Mouse (Mus musculus) lung, adult 2 months (tissue): Measurements from ENCODE around the gene Tas2r144.
A peak's percentile ranks its signal among the peaks of the same experiment; 100 is the strongest.

ENCODE experiments used
- CTCF ChIP-seq: fragments of 200-500 bp; IDR thresholded peaks from 2 replicates; pipeline ENCODE4 v1.5.1; 2011; ENCODE audit warnings: mild to moderate bottlenecking, low read length, control low read depth; ENCODE audit not compliant: insufficient read depth
- POLR2A ChIP-seq: fragments of 200-500 bp; IDR thresholded peaks from 2 replicates; pipeline ENCODE4 v1.6.1; 2011; ENCODE audit warnings: low read depth, mild to moderate bottlenecking, control low read depth, low read length, borderline replicate concordance; ENCODE audit errors: extremely low read depth

DNA sequence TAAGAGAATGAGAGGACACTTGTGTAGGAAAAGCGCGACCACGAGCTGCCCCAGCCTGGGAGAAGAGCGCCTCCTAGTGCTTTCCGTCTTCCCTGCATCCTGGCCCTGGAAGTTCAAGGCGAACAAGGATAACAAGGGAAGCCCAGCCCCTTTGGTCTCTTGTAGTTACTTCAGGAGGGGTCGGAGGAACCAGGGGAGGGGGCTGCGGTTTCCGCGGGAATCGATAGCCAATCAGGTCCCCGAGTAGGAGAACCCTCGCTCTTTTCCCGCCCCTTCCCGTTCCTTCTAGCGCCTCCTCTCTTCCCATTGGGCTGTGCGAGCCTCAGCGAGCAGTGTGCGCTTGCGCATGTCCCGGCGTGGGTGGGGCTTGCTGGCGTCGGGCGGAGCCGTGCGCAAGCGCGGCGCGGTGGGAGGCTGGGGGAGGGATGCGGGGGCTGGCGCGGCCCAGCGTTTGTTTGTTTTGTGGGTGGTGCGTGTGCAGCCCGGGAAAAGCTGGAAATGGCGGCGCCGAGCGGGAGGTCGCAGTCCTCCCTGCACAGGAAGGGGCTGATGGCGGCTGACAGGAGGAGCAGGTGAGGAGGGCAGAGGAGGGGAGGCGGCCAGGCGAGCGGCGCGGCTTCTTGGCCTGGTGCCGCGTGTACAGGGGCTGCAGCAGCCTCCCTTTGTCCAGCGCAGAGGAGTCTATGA, 49.6 kb downstream of the Tas2r144 start, which contains the start of gene Casp2:
- TF ChIP-seq CTCF = peak; percentile 95
- peak; percentile 57; the same call in 1 of the 2 replicates for TF ChIP-seq POLR2A
